Mouse (Mus musculus): ENCODE measurements around the gene Ncln. TPM values are rescaled to one million over a fixed set of nuclear protein-coding genes. Genes with fewer than 3 reads are reported as not detected.

Ncln gene
- total RNA-seq (2015): 55.8 and 62.8 TPM in 2 replicates
- 72.4 and 76.3 TPM in 2 replicates for total RNA-seq (2017)

DNA sequence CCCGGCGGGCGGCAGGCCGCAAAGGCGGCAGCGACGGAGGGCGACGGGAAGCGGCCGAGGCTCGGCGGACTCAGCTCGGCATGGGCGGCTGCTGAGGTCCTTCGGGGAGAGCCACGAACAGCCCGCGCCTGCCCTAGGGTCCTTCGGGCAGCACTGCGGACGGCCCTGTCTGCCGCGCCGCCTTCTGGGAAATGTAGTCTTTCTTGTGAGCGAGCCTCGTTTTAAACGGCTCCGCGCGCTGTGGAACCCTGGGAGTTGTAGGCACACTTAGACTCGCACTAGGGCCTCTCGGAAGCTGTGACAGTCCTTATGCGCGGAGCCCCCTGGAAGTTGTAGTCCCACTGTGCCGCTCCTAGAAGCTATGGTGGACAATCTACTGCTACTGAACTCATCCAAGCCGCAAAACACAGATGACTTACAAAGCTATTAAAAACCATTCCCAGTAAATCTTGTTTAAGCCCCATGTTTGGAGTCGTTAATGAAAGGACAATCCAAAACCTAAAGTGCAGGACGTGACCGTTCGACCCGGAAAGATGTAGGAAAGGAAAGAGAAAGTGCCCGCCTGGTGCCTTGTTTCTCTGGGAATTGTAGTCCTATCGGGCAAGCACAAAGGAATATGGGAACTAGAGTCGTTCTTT lies at the start of gene Ncln:
TSS of gene Ncln (minus strand) at position 129 of the 638 bp plus-strand sequence.
- ATAC-seq (ENCODE audit: poor library complexity, severe bottlenecking): peak; percentile 71

GRCm38 (mm10) chr10:81545161-81545747 lies 49.1 kb upstream of the Ncln start, which contains the start of gene Gna11:
Gene Gna11 (minus strand): TSS chr10:81545190.
- ATAC-seq (ENCODE audit: poor library complexity, severe bottlenecking): peak; percentile 94

GRCm38 (mm10) chr10:81544296-81545160 lies 48.3 kb upstream of the Ncln start:
- no peak; the same call in 1 of the 2 replicates for ATAC-seq (ENCODE audit: poor library complexity, severe bottlenecking)

- ATAC-seq (ENCODE audit: poor library complexity, severe bottlenecking): no peak
Measured at GRCm38 (mm10) chr10:81543633-81544032, 47.4 kb upstream of the Ncln start.

DNA sequence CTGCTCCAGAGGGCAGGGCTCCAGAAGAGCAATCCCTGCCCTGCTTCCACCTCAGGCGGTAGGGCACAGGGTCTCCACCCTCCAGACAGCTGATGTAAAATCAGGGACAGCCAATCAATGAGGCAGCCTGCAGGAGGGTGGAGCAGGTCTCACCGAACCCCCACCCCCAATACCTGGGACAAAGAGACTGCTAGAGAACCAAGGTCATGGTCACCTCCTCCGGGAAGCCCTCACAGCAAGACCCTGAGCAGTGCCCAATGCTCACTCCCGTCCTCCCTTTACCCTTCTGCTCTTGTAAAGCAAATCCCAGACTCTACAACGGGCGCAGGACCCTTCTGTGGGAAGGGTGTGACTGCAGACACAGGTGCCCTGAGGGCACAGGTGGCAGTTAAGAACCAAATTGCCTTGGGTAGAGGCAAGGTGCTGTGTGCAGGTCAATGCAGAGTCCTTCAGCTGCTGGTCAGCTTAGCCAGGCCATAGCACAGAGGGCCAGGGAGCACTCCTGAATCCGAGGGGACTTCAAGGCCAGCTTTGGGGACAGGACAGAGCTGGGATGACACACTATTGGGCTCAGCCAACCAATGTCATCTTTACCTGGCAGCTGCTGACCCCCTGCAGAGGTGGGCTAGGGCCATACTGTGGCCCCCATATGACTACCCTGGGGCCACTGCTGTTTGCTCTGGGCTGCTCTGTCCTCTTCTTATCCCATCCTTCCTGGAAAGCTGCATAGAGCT lies 46.7 kb upstream of the Ncln start:
- ATAC-seq (ENCODE audit: poor library complexity, severe bottlenecking): no peak

- no peak for ATAC-seq (ENCODE audit: poor library complexity, severe bottlenecking)
Measured at GRCm38 (mm10) chr10:81541803-81542202, 45.6 kb upstream of the Ncln start.

DNA sequence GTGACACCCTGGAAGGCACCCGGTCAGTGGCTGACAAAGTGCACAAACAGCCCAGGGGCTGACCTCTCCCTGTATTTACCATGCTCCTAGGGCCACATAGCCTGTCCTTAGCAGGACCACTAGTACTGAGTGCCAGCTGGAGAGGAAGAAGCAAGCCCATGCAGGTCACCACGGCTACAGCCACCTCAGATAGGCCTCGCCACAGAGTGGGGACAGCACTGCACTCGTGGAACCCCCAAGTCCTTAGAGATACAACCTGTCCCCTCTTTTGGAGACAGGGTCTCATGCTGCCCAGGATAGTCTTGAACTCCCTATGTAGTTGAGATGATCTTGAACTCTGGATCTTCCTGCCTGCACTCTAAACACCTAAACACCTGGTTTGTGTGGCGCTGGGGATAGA lies 45.2 kb upstream of the Ncln start:
- ATAC-seq (ENCODE audit: poor library complexity, severe bottlenecking): no peak

- ATAC-seq (ENCODE audit: poor library complexity, severe bottlenecking): peak; percentile 28
Measured at GRCm38 (mm10) chr10:81538321-81539048, 42.3 kb upstream of the Ncln start.

DNA sequence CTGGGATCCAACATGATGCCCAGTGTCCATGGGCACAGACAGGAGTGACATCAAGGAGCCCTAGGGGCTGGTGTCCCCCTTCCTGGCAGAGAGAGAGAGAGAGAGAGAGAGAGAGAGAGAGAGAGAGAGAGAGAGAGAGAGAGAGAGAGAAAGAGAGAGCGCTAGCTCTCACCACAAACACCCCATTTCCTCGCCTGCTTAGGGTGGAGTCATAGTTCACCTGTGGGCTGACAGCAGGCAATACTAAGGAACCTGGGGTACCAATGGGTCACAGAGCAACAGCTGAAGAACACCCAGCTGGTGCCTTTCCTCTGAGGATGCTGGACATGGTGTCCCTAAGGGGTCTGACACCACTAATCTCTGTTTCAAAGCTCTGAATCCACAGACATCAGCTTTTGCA lies 41.2 kb upstream of the Ncln start:
- ATAC-seq (ENCODE audit: poor library complexity, severe bottlenecking): no peak

GRCm38 (mm10) chr10:81536734-81537133 lies 40.5 kb upstream of the Ncln start:
- peak; percentile 49; the same call in 1 of the 2 replicates for ATAC-seq (ENCODE audit: poor library complexity, severe bottlenecking)

DNA sequence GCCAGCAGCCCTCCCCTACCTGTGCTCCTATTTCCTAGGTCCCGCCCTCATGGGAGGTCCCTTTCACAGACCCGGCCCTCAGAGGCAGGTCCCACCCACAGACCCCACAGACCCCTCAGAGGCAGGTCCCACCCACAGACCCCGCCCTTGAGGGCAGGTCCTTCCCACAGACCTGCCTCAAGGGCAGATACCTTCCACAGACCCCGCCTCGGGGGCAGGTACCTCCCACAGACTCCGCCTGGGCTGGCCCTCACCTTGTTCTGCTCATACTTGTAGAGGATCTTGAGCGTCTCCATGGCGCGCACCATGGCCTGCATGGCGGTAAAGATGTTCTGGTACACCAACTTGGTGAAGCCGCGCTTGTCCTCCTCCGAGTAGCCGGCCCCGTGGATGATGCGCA lies 38.6 kb upstream of the Ncln start:
- ATAC-seq (ENCODE audit: poor library complexity, severe bottlenecking): no peak

GRCm38 (mm10) chr10:81526779-81527178 lies 30.6 kb upstream of the Ncln start:
- peak; percentile 66 for ATAC-seq (ENCODE audit: poor library complexity, severe bottlenecking)

- ATAC-seq (ENCODE audit: poor library complexity, severe bottlenecking): peak; percentile 22
Measured at GRCm38 (mm10) chr10:81525017-81525694, 29.0 kb upstream of the Ncln start.

DNA sequence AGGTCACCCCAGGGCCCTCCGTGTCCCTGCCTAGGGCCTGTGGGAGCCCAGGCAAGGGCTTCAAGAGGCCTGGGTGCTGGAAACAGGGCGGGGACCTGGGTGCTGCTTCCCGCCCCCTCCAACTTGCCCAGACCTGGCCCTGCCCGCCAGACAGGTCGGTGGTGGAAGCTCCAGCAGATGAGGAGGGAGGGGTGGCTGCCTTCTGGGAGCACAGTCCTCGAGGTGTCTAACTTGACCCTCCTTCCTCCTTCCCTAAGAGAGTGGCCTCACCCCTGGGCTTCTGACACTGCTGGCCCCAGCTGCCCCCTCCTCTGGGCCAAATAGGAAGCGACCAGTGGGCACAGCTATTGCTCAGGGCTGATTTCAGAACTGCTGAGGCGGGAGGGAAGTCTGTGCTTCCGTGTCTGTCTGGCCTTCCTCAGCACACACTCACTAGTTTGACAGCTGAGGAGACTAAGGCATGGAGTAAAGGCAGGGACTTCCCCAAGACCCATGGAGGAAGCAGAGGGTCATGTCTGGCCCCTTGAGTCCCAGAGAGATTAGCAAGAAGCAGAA lies 27.9 kb upstream of the Ncln start, which contains the start of gene Gna15:
TSS of gene Gna15 (minus strand) at position 175 of the 555 bp plus-strand sequence.
- peak; percentile 69 for ATAC-seq (ENCODE audit: poor library complexity, severe bottlenecking)

DNA sequence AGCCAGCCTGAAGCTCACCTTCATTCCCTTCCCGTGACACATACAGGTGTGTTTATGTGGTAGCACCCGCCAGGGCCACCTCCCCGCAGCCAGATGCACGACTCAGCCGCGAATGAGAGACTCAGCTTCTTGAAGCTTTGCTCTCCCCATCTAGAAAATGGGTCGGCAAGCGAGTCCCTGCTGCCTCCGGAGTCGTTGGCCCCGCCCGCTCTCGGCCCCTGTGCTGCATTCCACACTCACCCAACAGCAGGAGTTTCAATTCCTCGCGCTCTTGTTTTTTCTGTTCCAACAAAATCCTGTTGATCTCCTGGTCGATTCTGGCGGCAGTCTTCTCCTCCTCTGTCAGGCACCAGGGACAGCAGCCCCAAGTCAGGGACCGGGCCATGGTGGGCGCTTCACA lies 27.4 kb upstream of the Ncln start:
- 0 out of 2 replicates have a peak, but pooled peaks have one; percentile 13 for ATAC-seq (ENCODE audit: poor library complexity, severe bottlenecking)

DNA sequence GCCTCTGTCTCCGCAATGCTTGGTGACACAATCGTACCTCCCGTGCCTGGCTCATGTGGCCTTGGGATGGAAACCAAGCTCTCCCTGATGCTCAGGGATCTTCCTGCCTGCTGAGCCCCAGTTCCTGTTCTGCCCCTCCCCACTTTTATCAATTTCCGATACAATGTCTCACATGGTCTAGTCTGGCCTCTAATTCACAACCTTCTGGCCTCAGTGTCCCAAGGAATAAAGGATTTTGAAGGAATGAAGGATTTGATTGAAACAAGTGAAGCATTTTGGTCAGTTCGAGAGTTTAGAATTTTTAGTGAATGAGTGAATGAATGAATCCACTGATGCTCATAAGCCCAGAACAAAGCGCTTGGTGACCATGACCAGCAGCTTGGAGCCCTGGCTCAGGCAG lies 26.9 kb upstream of the Ncln start:
- no peak for ATAC-seq (ENCODE audit: poor library complexity, severe bottlenecking)

GRCm38 (mm10) chr10:81519978-81520365 lies 23.8 kb upstream of the Ncln start:
- ATAC-seq (ENCODE audit: poor library complexity, severe bottlenecking): peak; percentile 22

DNA sequence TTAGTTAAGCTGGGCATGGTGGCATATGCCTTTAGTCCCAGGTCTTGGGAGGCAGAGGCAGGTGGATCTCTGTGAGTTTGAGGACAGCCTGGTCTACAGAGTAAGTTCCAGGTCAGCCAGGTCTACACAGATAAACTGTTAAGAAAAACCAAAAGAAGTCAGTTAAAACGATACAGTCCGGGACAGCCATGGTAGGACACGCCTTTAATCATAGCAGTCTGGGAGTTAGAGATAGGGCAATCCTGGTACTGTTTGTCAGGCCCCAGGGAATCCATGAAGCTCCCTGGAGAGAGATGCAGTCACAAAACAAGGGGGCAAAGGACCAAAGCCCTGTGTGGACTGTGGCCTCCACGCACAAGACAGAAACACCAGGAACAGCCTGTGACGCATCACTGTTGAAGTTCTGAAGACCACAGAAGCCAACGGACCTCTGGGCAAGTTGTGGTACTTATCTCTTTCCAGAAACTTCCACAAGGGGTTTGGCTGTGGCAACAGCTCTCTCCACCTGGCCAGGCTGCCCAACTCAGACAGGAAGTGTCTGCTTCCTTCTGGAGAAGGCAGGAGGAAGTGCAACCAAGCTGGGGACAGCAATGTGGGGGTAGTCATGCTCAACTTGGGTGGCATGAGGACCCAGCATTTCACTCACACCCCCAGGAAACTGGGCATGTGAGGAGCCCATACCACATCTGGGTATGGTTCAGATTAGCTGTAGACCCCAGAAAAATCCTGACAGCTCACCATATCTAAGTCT lies 23.2 kb upstream of the Ncln start:
- peak; percentile 41 for ATAC-seq (ENCODE audit: poor library complexity, severe bottlenecking)

Measured in megakaryocyte, adult 5-6 weeks (primary cell).